Mouse (Mus musculus) heart, adult 2 months (tissue): ENCODE results near the gene Phlpp1.

Source experiments
- CTCF ChIP-seq: fragments of 200-600 bp; IDR thresholded peaks from 2 replicates; pipeline ENCODE4 v1.8.1; 2022; ENCODE audit warnings: antibody characterized with exemption, mild to moderate bottlenecking, moderate library complexity
- EP300 ChIP-seq: fragments of 200-500 bp; IDR thresholded peaks from 2 replicates; pipeline ENCODE4 v1.6.1; 2011; ENCODE audit warnings: low read depth, low read length, control low read depth; ENCODE audit not compliant: insufficient read depth
- POLR2A ChIP-seq: fragments of 200-500 bp; IDR thresholded peaks from 2 replicates; pipeline ENCODE4 v1.6.1; 2011; ENCODE audit warnings: mild to moderate bottlenecking, low read depth, low read length, control low read depth; ENCODE audit not compliant: insufficient read depth

DNA sequence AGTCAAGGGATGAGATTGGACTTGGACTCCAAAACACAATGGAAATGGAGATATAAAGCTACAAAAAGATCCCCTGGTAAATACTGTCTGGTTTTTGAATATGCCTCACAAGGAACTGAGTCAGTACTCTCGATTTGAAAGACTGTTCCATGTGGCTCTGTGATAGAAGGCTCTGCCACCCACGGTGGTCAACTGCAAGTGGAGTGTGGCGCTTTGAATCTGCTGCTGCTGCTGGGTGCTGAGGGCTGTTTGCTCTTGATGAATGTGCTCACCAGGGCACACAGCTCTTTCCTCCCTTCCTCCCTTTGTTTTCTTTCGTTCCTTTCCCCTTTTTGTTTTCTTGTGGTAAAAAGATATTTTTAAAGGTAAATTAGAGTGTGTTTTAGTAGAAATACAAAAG, 97.8 kb downstream of the Phlpp1 start:
- no peak for TF ChIP-seq EP300
- no peak for TF ChIP-seq CTCF
- TF ChIP-seq POLR2A: no peak
